Mouse (Mus musculus) retina, embryonic 14.5 days (tissue): ENCODE results near the gene Olfr453.
A peak's percentile ranks its signal among the peaks of the same experiment; 100 is the strongest.

ENCODE experiments used
- DNase-seq: peaks from one replicate; pipeline ENCODE4 v3.0.0-alpha.2; 2015; ENCODE audit warnings: low spot score

The Olfr453 gene

GRCm38 (mm10) chr6:42739071-42739470 is at the start of gene Olfr453:
Gene Olfr453, plus strand, starts transcription at chr6:42739371.
- DNase-seq, result no peak

GRCm38 (mm10) chr6:42689761-42690160 is 49.4 kb upstream of the Olfr453 start:
- DNase-seq, result no peak

GRCm38 (mm10) chr6:42692154-42692516 is 47.0 kb upstream of the Olfr453 start:
- peak; percentile 92 for DNase-seq

- DNase-seq, result peak; percentile 87
These were observed 46.5 kb upstream of the Olfr453 start for GRCm38 (mm10) chr6:42692517-42693190.

DNA sequence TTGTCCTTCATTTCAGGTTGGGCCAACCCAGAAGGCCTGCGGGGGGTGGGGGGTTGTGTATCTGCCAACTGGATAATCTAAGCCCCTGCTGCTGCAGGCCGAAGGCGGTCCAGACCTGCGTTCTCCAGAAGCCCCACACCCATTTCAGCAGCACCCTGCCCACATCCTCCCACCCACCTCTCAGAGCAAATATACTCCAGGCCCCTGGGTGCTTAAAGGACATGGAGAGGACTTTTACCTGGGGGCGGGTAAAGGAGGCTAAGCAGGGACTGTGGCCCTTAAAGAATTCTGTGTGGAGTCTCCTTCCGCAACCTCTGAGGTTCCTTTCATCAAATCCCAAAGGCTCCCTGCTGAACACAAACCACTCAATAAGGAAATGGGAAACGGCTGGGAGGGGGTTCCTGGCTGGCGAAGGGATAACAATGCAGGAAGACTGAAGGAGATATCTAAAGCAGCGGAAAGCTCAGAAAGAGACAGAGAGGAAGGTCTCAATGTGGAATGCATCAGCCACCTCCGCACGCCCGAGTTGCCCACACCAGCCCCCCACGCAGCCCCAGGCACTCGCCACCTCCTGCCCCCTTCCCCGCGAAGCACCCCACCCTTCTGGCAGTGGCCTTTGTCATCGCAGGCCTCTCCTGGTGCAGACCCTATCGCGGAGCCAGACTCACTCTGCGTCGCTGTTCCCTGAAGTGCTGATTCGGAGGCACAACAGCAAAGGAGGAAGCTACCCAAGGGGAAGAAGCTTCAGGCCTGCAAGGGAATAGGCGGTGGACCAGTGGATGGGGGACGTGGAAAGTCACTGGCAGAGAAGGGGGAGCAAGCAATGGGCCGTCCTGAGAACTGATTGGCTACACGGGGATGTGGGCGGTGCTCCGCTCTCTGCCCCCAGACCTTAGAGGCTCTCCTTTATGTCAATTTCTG is 29.6 kb upstream of the Olfr453 start, which contains the start of gene Tcaf1:
Gene Tcaf1 (minus strand): TSS at position 798 of the 921 bp plus-strand sequence.
- DNase-seq, result peak; percentile 91

DNA sequence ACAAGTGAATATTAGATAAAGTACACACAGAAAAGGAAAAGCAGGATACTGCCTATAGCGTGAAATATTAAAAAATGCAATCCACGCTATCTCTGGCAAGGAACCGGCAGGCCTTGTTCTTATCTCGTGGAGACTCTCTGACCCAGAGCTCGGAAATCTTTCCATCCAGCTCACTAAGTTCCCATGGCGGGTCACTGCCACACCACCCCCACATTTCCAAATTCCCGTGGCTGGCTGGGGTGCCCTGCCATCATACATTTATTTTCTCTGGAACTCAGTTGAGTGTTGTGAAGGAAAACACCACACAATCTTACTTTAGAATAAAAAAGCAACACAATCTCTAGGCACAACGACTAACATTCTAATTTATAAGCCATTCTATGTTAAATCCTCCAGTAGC is 24.5 kb upstream of the Olfr453 start:
- no peak for DNase-seq

DNA sequence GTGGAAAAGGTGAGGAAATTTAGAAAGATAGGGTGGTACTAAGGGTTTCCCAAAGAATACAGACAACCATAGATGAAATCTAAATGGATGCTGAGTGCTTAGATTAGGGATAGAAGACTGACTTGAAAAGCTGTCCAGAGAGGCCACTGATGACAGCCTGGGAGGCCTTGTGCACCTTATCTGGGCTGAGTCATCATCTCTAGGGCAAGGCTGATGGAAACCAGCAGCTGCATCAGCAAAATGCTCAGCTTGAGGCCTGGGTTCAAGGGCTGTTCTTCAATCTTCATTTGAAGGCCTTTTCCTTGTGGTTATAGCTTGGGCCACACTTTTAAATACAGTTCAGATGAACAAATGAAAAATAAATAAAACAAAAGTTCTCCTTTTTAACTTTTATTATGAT is 21.2 kb upstream of the Olfr453 start:
- DNase-seq, result no peak

- DNase-seq, result no peak
These were observed 3.1 kb downstream of the Olfr453 start for GRCm38 (mm10) chr6:42742303-42742702.

DNA sequence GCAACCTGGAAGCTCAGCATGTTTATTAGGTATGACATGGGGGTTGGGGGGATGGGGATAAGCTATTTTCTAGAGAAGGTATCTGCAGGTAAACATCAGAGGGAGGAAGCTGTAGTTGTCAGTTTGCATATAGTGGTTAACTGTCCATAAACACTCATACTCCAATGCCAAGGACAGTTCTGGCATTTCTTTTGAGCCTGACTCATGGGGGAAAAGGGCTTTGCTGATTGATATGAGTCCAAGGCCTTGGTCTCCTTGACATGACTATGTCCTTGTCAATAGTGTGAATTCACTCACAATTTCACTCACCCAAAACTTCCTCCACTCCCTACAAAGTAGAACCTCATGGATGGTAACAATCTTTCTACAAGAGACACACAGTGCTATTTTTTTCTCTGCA is 8.7 kb downstream of the Olfr453 start:
- no peak for DNase-seq

- DNase-seq, result no peak
These were observed 16.9 kb downstream of the Olfr453 start, which contains the start of gene Olfr38 for GRCm38 (mm10) chr6:42756104-42756503. Gene Olfr38, plus strand, starts transcription at chr6:42756404.

DNA sequence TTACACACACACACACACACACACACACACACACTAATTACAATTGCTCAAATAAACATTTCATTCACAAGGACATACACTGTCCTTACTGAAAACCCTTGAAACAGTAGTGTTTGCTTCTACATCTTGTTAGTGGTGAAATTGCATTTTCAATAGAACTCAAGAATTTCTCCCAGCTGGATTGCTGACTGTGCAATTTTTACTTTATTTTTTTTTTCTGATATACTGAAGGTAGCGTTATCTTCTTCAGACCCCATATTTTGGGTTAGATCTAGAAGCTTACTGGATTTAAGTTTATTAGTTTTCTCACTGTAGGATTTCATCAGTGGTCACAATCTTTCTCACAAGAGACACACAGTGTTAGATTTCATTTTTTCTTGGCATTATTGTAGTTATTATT is 37.9 kb downstream of the Olfr453 start:
- DNase-seq, result no peak

DNA sequence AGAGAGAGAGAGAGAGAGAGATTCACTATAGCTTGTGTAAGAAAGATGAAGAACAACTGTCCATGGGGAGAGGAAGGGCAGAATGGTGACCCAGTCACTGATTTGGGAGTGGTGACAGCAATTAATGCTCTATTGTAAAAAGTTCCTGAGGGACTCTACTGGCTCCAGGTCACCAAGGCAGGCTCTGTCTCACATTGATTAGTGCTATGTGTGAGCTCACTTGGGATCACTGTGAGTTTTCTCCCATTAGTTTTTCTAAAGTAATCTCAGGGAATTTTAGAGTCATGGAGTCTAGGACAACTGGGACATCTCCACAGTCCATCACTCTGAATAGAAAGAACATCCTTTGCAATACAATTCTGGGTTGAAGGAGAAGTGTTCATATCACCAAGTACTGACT is 45.6 kb downstream of the Olfr453 start, which contains the start of gene Olfr452:
Gene Olfr452 (plus strand): TSS at position 301 of the 400 bp plus-strand sequence.
- no peak for DNase-seq

DNA sequence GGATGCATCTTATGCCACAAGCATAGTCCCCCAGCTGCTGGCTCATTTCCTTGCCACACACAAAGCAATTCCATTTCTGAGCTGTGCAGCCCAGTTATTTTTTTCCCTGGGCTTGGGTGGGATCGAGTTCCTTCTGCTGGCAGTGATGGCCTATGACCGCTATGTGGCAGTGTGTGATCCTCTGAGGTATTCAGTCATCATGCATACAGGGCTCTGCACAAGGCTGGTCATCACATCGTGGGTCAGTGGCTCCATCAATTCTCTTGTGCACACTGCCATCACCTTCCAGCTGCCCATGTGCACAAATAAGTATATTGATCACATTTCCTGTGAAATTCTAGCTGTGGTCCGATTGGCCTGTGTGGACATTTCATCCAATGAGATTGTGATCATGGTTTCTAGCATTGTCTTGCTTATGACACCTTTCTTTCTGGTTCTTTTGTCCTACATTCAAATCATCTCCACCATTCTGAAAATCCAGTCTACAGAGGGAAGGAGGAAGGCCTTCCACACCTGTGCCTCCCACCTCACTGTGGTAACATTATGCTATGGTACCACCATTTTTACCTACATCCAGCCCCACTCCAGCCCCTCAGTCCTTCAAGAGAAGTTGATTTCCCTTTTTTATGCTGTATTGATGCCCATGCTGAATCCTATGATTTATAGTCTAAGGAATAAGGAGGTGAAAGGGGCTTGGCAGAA is 51.2 kb downstream of the Olfr453 start:
- peak; percentile 25 for DNase-seq

DNA sequence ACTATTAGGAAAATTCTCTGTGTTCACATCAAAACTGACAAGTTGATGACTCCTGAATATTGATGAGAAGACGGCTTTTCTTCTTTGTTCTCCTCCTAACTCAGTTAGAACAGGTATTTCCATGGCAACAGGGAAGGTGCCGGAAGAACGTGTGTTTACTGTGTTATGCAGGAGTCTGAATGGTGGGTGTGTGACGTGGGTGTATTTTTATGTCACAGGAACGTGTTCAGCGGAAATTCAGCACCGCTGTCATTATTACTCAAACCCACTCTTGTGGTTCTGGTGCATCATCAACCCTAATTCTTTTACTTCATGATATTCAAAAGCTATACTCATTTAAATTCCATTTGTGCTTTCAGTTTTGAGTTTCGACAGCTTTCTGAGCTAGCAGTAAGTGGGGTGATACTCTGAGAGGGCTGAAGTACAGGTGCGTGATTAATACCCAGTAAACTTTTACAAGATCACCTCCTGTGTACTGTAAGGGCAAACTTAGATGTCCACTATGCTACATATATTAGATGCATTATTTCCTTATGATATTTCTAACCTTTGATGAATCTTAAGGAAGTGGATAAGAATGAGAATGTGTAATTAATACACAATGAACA is 51.9 kb downstream of the Olfr453 start:
- peak; percentile 15 for DNase-seq

GRCm38 (mm10) chr6:42794982-42795381 is 55.8 kb downstream of the Olfr453 start:
- DNase-seq, result no peak
